Mouse (Mus musculus): ENCODE measurements around the gene Slc11a1. TPM values are rescaled to one million over a fixed set of nuclear protein-coding genes. Genes with fewer than 3 reads are reported as not detected.
A peak's percentile ranks its signal among the peaks of the same experiment; 100 is the strongest.
"Not testable (repeated sequence)": the region's sequence is repeated elsewhere in the genome, so short reads cannot be mapped to it uniquely, and the experiment has no call there.

Gene Slc11a1
- 539 and 588 TPM in 2 replicates for polyA plus RNA-seq (2012; ENCODE audit: insufficient read depth, insufficient read length, missing spikeins)

DNA sequence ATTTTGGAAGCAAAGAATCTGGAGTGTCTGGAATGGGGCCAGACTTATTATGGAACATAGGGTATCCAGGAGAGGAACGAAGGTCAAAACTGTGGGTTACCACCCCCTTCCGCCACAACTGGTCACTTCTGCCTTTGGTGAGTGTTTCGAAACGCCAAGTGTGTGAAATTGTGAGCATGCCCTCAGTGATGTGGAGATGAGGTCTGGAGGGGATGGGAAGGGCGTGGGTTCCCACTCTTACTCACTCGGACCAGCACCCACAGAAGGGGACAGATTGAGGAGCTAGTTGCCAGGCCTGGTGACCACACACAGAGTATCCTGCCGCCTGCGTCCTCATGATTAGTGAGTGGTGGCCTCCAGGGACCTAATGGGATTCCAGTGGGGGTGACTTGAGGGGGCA, at the start of gene Slc11a1:
TSS of gene Slc11a1 (plus strand) at position 216 of the 400 bp plus-strand sequence.
- Histone ChIP-seq H3K4me1 (ENCODE audit: control insufficient read depth, insufficient read depth, low read length) (peaks cover 49% of the 10 kb centered on the region), H3K27ac (ENCODE audit: insufficient read depth, low read depth, low read length) (peak within 1 kb of the TSS; percentile 92), H3K4me3 (ENCODE audit: insufficient read depth, low read length) (peak within 1 kb of the TSS; percentile 77)
- TF ChIP-seq POLR2A (IDR thresholded peaks at IDR 0.05; ENCODE audit: borderline replicate concordance, low read depth, low read length) (no peak), CTCF (IDR thresholded peaks at IDR 0.05; ENCODE audit: low read depth, low read length) (no peak)

DNA sequence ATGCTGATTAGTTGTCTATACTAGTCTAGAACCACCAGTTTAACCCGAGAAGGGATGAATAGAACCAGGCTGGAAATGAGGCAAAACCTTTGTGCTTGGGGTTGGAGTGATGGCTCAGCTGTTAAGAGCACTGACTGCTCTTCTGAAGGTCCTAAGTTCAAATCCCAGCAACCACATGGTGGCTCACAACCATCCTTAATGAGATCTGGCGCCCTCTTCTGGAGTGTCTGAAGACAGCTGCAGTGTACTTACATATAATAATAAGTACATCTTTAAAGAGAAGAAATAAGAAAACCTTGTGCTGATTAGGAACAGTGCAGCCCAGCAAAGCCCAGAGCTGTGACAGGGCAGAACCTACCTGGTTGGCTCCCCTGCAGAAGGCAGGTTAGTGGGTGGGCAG, 48.1 kb upstream of the Slc11a1 start:
- H3K4me1 ChIP-seq (ENCODE audit: control insufficient read depth, insufficient read depth, low read length), result peaks cover 20% of the 10 kb centered on the region
- not testable (repeated sequence) for H3K27ac ChIP-seq (ENCODE audit: insufficient read depth, low read depth, low read length); H3K4me3 ChIP-seq (ENCODE audit: insufficient read depth, low read length)
- TF ChIP-seq CTCF (IDR thresholded peaks at IDR 0.05; ENCODE audit: low read depth, low read length), result 0 out of 2 replicates have a peak, but pooled peaks have one; percentile 20

DNA sequence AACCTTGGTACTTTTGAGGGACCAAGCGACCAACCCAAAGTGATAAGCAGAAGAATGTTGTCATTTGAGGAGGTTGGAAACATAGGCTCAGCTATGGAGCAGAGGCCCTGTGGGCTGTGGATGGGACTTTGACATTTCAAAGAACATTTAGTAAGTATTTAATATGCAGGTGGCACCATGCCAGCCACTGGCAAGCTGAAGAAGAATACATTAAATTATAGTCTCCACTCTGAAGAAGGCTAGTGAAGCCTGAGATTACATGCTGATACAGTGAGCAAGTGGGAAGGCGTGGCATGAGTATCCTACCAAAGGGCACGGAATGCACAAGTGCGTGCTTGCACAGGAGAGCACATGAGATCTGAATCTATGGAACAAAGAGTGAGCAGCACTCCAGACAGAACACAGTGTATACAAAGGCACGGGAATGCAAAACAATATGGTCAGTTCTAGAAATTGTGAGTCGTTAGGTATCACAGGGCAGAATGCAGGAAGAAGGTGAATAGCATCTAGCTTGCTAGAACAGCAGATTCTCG, 45.0 kb upstream of the Slc11a1 start:
- Histone ChIP-seq H3K27ac (ENCODE audit: insufficient read depth, low read depth, low read length) (no peak overlapping the region), H3K4me1 (ENCODE audit: control insufficient read depth, insufficient read depth, low read length) (peaks cover 26% of the 10 kb centered on the region)
- no peak for TF ChIP-seq CTCF (IDR thresholded peaks at IDR 0.05; ENCODE audit: low read depth, low read length)
- TF ChIP-seq POLR2A (IDR thresholded peaks at IDR 0.05; ENCODE audit: borderline replicate concordance, low read depth, low read length), result no peak

DNA sequence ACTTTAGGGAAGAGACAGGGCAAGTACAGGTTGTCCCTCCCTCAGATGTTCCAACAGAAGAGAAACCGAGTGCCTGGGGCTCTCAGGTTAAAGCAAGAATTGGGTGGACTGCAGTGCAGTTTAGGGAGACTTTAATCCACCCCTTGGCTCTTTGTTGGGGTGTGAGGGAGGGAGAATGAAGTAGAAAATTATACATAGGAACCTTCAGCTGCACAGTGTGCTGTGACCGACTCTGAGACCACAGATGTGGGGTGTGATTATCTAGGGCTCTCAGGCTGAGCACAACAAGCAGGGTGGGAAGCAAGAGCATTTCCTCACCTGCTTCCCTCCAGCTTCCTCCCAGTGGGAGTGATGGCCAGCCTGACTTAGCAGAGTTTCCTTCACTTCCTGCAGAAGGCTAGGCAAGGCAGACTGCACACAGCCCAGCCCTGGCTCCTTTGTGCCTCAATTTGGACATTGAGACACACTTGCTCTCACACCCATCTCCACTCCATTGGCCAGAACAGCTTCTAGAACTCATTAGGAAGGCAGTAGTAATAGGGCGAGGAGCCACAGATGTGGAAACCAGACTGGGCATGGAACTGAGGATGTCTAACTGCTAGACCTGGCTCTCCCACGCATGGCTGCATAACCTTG, 43.8 kb upstream of the Slc11a1 start:
- Histone ChIP-seq H3K4me1 (ENCODE audit: control insufficient read depth, insufficient read depth, low read length) (peaks cover 26% of the 10 kb centered on the region), H3K4me3 (ENCODE audit: insufficient read depth, low read length) (no peak overlapping the region), H3K27ac (ENCODE audit: insufficient read depth, low read depth, low read length) (no peak overlapping the region)
- TF ChIP-seq POLR2A (IDR thresholded peaks at IDR 0.05; ENCODE audit: borderline replicate concordance, low read depth, low read length), result no peak
- TF ChIP-seq CTCF (IDR thresholded peaks at IDR 0.05; ENCODE audit: low read depth, low read length), result no peak

More for the DNA sequence above, 45.0 kb upstream of the Slc11a1 start:
- H3K4me3 ChIP-seq (ENCODE audit: insufficient read depth, low read length), result no peak overlapping the region

DNA sequence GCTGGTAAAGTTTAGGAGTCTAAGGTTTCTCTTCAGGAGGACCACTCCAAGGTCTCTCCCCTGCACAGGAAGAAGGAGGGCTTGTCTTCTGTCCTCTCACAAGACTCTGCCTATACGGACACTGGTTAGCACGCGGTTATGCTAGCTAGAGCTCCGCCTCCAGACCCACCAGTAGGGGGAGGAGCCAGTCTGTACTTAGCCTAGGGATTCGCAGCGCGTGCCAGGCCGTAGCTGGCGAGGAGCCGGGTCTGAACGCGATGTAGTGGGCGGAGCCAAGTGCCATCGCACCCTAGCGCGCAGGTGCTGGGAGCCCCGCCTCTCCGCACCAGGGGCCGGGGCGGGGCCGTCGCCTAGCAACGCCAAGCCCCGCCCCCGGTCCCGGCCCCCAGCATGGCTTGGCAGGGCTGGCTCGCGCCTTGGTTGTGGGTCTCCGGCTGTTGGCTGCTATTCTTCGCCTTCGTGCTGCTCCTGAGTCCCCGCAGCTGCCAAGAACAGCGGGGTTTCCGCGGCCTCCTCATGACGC, 42.7 kb upstream of the Slc11a1 start:
- Histone ChIP-seq H3K4me3 (ENCODE audit: insufficient read depth, low read length) (peak overlapping the region; percentile 69), H3K4me1 (ENCODE audit: control insufficient read depth, insufficient read depth, low read length) (peaks cover 26% of the 10 kb centered on the region), H3K27ac (ENCODE audit: insufficient read depth, low read depth, low read length) (peak overlapping the region; percentile 0; the same call in 1 of the 2 replicates)
- TF ChIP-seq POLR2A (IDR thresholded peaks at IDR 0.05; ENCODE audit: borderline replicate concordance, low read depth, low read length) (no peak), CTCF (IDR thresholded peaks at IDR 0.05; ENCODE audit: low read depth, low read length) (no peak)

DNA sequence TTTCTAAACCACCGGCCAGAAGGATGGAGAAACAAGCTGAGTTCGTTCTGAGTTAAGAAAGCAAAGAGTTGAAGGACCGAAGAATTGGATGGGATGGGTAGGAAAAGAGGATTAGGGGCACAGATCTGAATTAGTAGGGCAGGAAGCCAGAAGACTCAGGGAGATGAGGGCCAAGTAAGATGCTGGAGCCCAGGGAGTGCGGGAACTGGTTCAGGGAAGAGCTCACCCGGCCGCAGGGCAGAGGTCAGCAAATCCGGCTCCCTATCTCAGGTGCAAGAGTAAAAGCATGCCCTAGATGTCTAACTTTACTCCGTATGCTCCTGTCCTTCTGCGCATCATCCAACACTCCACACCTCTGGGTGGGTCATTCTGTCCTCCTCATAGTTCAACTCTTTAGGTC, 42.1 kb upstream of the Slc11a1 start:
- Histone ChIP-seq H3K27ac (ENCODE audit: insufficient read depth, low read depth, low read length) (no peak overlapping the region), H3K4me1 (ENCODE audit: control insufficient read depth, insufficient read depth, low read length) (peaks cover 26% of the 10 kb centered on the region), H3K4me3 (ENCODE audit: insufficient read depth, low read length) (peak overlapping the region; percentile 69)
- no peak for TF ChIP-seq CTCF (IDR thresholded peaks at IDR 0.05; ENCODE audit: low read depth, low read length)
- no peak for TF ChIP-seq POLR2A (IDR thresholded peaks at IDR 0.05; ENCODE audit: borderline replicate concordance, low read depth, low read length)

DNA sequence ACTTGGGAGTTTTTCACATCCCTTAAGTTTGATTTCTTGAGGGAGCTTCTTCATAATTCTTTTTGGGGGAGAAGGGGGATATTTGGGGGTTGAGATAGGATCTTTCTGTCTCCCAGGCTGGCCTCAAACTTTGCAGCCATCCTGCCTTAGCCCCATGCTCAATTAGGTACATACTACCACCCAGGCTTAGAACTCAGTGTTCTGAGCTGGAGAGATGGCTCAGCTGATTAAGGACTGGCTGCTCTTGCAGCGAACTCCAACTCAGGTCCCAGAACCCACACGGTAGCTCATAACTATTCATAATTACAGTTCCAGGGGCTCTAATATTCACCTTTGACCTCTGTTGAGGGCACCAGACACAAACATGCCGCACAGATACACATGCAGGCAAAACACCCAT, 40.4 kb upstream of the Slc11a1 start:
- H3K27ac ChIP-seq (ENCODE audit: insufficient read depth, low read depth, low read length), result no peak overlapping the region
- no peak overlapping the region for H3K4me3 ChIP-seq (ENCODE audit: insufficient read depth, low read length)
- TF ChIP-seq CTCF (IDR thresholded peaks at IDR 0.05; ENCODE audit: low read depth, low read length) (no peak), POLR2A (IDR thresholded peaks at IDR 0.05; ENCODE audit: borderline replicate concordance, low read depth, low read length) (no peak)
- H3K4me1 ChIP-seq (ENCODE audit: control insufficient read depth, insufficient read depth, low read length), result peaks cover 35% of the 10 kb centered on the region

DNA sequence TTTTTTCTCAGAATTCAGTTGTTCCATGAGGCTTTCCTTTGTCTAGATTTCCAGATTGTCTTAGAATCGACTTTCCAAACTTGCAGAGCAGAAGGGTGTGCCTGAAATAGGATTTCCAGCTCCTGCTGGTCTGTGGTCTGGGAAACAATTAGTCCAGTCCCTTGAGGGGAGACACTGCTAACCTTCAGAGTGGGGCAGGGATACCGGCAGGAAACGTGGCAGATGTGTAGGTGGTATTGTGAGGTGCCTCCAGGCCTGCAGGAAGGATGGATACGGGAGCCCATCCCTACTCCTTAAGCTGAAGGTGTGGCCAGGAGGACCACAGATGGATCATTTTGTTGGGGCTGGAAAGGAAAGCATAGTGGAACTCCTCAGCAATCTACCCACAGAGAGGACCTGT, 40.0 kb upstream of the Slc11a1 start:
- peaks cover 35% of the 10 kb centered on the region for H3K4me1 ChIP-seq (ENCODE audit: control insufficient read depth, insufficient read depth, low read length)
- TF ChIP-seq POLR2A (IDR thresholded peaks at IDR 0.05; ENCODE audit: borderline replicate concordance, low read depth, low read length) (no peak), CTCF (IDR thresholded peaks at IDR 0.05; ENCODE audit: low read depth, low read length) (no peak)
- H3K4me3 ChIP-seq (ENCODE audit: insufficient read depth, low read length), result no peak overlapping the region
- H3K27ac ChIP-seq (ENCODE audit: insufficient read depth, low read depth, low read length), result no peak overlapping the region

DNA sequence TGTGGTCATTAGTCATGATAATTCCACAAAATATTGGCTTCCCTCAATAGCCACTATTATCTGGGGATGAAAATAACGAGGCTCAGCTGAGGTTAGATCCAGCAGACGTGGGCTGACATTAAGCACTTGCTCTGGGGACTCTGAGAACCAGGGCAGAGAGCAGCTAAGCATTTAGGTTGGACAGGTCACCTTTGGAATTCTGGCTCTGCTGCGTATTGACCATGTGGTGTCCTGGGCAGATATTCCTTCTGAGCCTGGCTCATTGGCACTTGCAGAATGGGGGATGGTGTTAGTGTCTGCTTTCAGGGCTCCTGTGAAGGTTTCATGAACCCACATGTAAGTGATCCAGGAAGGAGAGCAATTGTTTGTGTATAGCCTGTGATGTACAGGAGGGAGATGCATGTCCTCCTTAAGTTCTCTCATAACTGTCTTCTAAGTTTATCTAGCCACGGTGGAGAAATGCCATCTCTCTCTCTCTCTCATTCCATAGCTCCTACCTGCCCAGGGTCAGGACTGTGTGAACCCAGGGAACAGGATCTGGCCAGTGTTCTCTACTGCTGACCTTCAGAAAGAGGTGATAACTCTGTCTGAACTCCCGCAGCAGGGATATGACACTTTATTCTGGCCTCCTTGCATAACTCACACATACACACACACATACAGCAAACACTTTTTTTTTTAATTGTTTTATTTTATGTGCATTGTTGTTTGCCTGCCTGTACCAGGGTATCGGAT, 39.4 kb upstream of the Slc11a1 start:
- Histone ChIP-seq H3K4me1 (ENCODE audit: control insufficient read depth, insufficient read depth, low read length) (peaks cover 37% of the 10 kb centered on the region), H3K4me3 (ENCODE audit: insufficient read depth, low read length) (no peak overlapping the region), H3K27ac (ENCODE audit: insufficient read depth, low read depth, low read length) (no peak overlapping the region)
- TF ChIP-seq POLR2A (IDR thresholded peaks at IDR 0.05; ENCODE audit: borderline replicate concordance, low read depth, low read length) (no peak), CTCF (IDR thresholded peaks at IDR 0.05; ENCODE audit: low read depth, low read length) (no peak)
